Mouse (Mus musculus) midbrain, embryonic 13.5 days (tissue): Measurements from ENCODE around the gene Nlrp1b. TPM values are rescaled to one million over a fixed set of nuclear protein-coding genes. Genes with fewer than 3 reads are reported as not detected.

ENCODE experiments used
- ATAC-seq: fragments of 200-750 bp; cut with Nextera tagmentation; 2 replicates; pipeline ENCODE4 v1.8.0; 2017; ENCODE audit warnings: mild to moderate bottlenecking, moderate TSS enrichment, moderate library complexity
- H3K27ac ChIP-seq: fragments of 300-500 bp; sonication (generic); 2 replicates; pipeline ENCODE4 v1.5.1; 2015; ENCODE audit warnings: inconsistent platforms, mild to moderate bottlenecking, moderate library complexity
- H3K27me3 ChIP-seq: fragments of 300-500 bp; sonication (generic); 2 replicates; pipeline ENCODE4 v1.6.1; 2015; ENCODE audit warnings: mild to moderate bottlenecking, inconsistent platforms
- H3K36me3 ChIP-seq: fragments of 300-500 bp; sonication (generic); 2 replicates; pipeline ENCODE4 v1.6.1; 2015; ENCODE audit warnings: mild to moderate bottlenecking, inconsistent platforms
- H3K4me1 ChIP-seq: fragments of 300-500 bp; sonication (generic); replicated peaks from 2 replicates; pipeline ENCODE4 v1.6.1; 2015; ENCODE audit warnings: inconsistent platforms
- H3K4me2 ChIP-seq: fragments of 300-500 bp; sonication (generic); replicated peaks from 2 replicates; pipeline ENCODE4 v1.6.1; 2015; ENCODE audit warnings: moderate library complexity, mild to moderate bottlenecking, inconsistent platforms
- H3K4me3 ChIP-seq: fragments of 300-500 bp; sonication (generic); replicated peaks from 2 replicates; pipeline ENCODE4 v1.5.1; 2015; ENCODE audit warnings: mild to moderate bottlenecking, inconsistent platforms
- H3K9ac ChIP-seq: fragments of 300-500 bp; sonication (generic); replicated peaks from 2 replicates; pipeline ENCODE4 v1.6.1; 2015; ENCODE audit warnings: mild to moderate bottlenecking, inconsistent platforms
- H3K9me3 ChIP-seq: fragments of 300-500 bp; sonication (generic); 2 replicates; pipeline ENCODE4 v1.6.1; 2016; ENCODE audit warnings: mild to moderate bottlenecking, inconsistent platforms
- WGBS: fragments of 180-500 bp; shearing (Covaris S2); methylation state at CpG from one replicate; pipeline ENCODE4 v1.1.7; 2015; 5-methylcytosine and 5-hydroxymethylcytosine counted together
- polyA plus RNA-seq: library from polyadenylated mRNA; unstranded; fragments of >200 nt; fragmentation: Nextera tagmentation; extraction: Ambion mirVana; gene quantifications from 2 replicates; pipeline ENCODE4 v1.2.1, GENCODE M21; 2015

The Nlrp1b gene
- polyA plus RNA-seq: 0.05 TPM in 1 of 2 replicates, not detected in the other

GRCm38 (mm10) chr11:71230684-71231480 lies at the start of gene Nlrp1b:
Nlrp1b (minus strand) TSS chr11:71230733.
- 77% methylated on average over 2 of the region's 2 CpGs for WGBS
- H3K36me3 ChIP-seq: no peaks in the 10 kb centered on the region
- no peaks in the 10 kb centered on the region for H3K27me3 ChIP-seq
- H3K9me3 ChIP-seq: no peaks in the 10 kb centered on the region
- no peak within 1 kb of the TSS for H3K4me3 ChIP-seq
- no peaks in the 10 kb centered on the region for H3K4me1 ChIP-seq
- no peak within 1 kb of the TSS for H3K9ac ChIP-seq
- no peak within 1 kb of the TSS for H3K27ac ChIP-seq
- H3K4me2 ChIP-seq: no peak within 1 kb of the TSS
- ATAC-seq: no peak

- Histone ChIP-seq H3K27ac (no peak overlapping the region), H3K4me1 (no peaks in the 10 kb centered on the region), H3K4me3 (no peak overlapping the region), H3K36me3 (no peaks in the 10 kb centered on the region), H3K4me2 (no peak overlapping the region), H3K9ac (no peak overlapping the region), H3K27me3 (no peaks in the 10 kb centered on the region), H3K9me3 (no peaks in the 10 kb centered on the region)
- 87% methylated on average over 3 of the region's 3 CpGs for WGBS
- no peak for ATAC-seq
These were observed 30.5 kb upstream of the Nlrp1b start for GRCm38 (mm10) chr11:71261036-71261435.

GRCm38 (mm10) chr11:71251333-71251732 lies 20.8 kb upstream of the Nlrp1b start:
- Histone ChIP-seq H3K36me3 (no peaks in the 10 kb centered on the region), H3K4me2 (no peak overlapping the region), H3K9me3 (no peaks in the 10 kb centered on the region), H3K4me1 (no peaks in the 10 kb centered on the region), H3K27me3 (no peaks in the 10 kb centered on the region), H3K9ac (no peak overlapping the region), H3K4me3 (no peak overlapping the region), H3K27ac (no peak overlapping the region)
- ATAC-seq: no peak
- WGBS: 84% methylated on average over 5 of the region's 5 CpGs

- Histone ChIP-seq H3K27ac (no peak overlapping the region), H3K4me3 (no peak overlapping the region), H3K36me3 (no peaks in the 10 kb centered on the region), H3K9me3 (no peaks in the 10 kb centered on the region; the same call in 1 of the 2 replicates), H3K9ac (no peak overlapping the region), H3K27me3 (no peaks in the 10 kb centered on the region), H3K4me2 (no peak overlapping the region), H3K4me1 (no peaks in the 10 kb centered on the region)
- 79% methylated on average over 2 of the region's 2 CpGs for WGBS
- no peak for ATAC-seq
These were observed 5.9 kb downstream of the Nlrp1b start for GRCm38 (mm10) chr11:71224614-71225013.

GRCm38 (mm10) chr11:71202703-71203102 lies 27.8 kb downstream of the Nlrp1b start:
- no peak for ATAC-seq

GRCm38 (mm10) chr11:71199349-71199748 lies 31.2 kb downstream of the Nlrp1b start:
- no peaks in the 10 kb centered on the region for H3K4me1 ChIP-seq
- H3K9ac ChIP-seq: no peak overlapping the region
- no peaks in the 10 kb centered on the region for H3K9me3 ChIP-seq
- H3K27me3 ChIP-seq: no peaks in the 10 kb centered on the region
- H3K36me3 ChIP-seq: no peaks in the 10 kb centered on the region
- 93% methylated on average over 2 of the region's 2 CpGs for WGBS
- no peak overlapping the region for H3K27ac ChIP-seq
- no peak overlapping the region for H3K4me3 ChIP-seq
- no peak for ATAC-seq
- H3K4me2 ChIP-seq: no peak overlapping the region

More at GRCm38 (mm10) chr11:71202703-71203102, 27.8 kb downstream of the Nlrp1b start:
- Histone ChIP-seq H3K27me3 (no peaks in the 10 kb centered on the region), H3K4me3 (no peak overlapping the region), H3K4me2 (no peak overlapping the region), H3K9me3 (no peaks in the 10 kb centered on the region), H3K36me3 (no peaks in the 10 kb centered on the region), H3K4me1 (no peaks in the 10 kb centered on the region), H3K27ac (no peak overlapping the region), H3K9ac (no peak overlapping the region)
- WGBS: 85% methylated on average over 4 of the region's 4 CpGs

GRCm38 (mm10) chr11:71169633-71170032 lies 60.9 kb downstream of the Nlrp1b start:
- Histone ChIP-seq H3K4me2 (no peak overlapping the region), H3K27me3 (no peaks in the 10 kb centered on the region), H3K4me3 (no peak overlapping the region), H3K27ac (no peak overlapping the region), H3K36me3 (no peaks in the 10 kb centered on the region), H3K9ac (no peak overlapping the region), H3K4me1 (no peaks in the 10 kb centered on the region), H3K9me3 (no peaks in the 10 kb centered on the region)
- ATAC-seq: no peak
- WGBS: 80% methylated on average over 1 of the region's 1 CpGs

GRCm38 (mm10) chr11:71164139-71164538 lies 66.4 kb downstream of the Nlrp1b start:
- H3K36me3 ChIP-seq: no peaks in the 10 kb centered on the region
- H3K4me3 ChIP-seq: no peak overlapping the region
- no peaks in the 10 kb centered on the region for H3K4me1 ChIP-seq
- no peak for ATAC-seq
- H3K9ac ChIP-seq: no peak overlapping the region
- no peaks in the 10 kb centered on the region for H3K27me3 ChIP-seq
- no peak overlapping the region for H3K4me2 ChIP-seq
- H3K9me3 ChIP-seq: no peaks in the 10 kb centered on the region
- no peak overlapping the region for H3K27ac ChIP-seq
- WGBS: 77% methylated on average over 1 of the region's 1 CpGs

- H3K27ac ChIP-seq: no peak overlapping the region
- no peaks in the 10 kb centered on the region for H3K36me3 ChIP-seq
These were observed 70.9 kb downstream of the Nlrp1b start for GRCm38 (mm10) chr11:71159439-71160136.

GRCm38 (mm10) chr11:71155272-71155671 lies 75.3 kb downstream of the Nlrp1b start:
- no peak overlapping the region for H3K4me2 ChIP-seq
- no peaks in the 10 kb centered on the region for H3K4me1 ChIP-seq
- H3K27me3 ChIP-seq: no peaks in the 10 kb centered on the region
- H3K36me3 ChIP-seq: no peaks in the 10 kb centered on the region
- no peak overlapping the region for H3K27ac ChIP-seq
- H3K9me3 ChIP-seq: no peaks in the 10 kb centered on the region
- H3K9ac ChIP-seq: no peak overlapping the region
- H3K4me3 ChIP-seq: no peak overlapping the region
- WGBS: 76% methylated on average over 1 of the region's 1 CpGs
- no peak for ATAC-seq

More at GRCm38 (mm10) chr11:71159439-71160136, 70.9 kb downstream of the Nlrp1b start:
- no peak for ATAC-seq
- no peak overlapping the region for H3K9ac ChIP-seq
- no peaks in the 10 kb centered on the region for H3K9me3 ChIP-seq
- no peak overlapping the region for H3K4me3 ChIP-seq
- H3K27me3 ChIP-seq: no peaks in the 10 kb centered on the region
- no peak overlapping the region for H3K4me2 ChIP-seq
- WGBS: 79% methylated on average over 3 of the region's 3 CpGs
- H3K4me1 ChIP-seq: no peaks in the 10 kb centered on the region

- no peak for ATAC-seq
- Histone ChIP-seq H3K36me3 (no peaks in the 10 kb centered on the region), H3K27ac (no peak within 1 kb of the TSS), H3K4me1 (no peaks in the 10 kb centered on the region), H3K4me2 (no peak within 1 kb of the TSS), H3K27me3 (no peaks in the 10 kb centered on the region), H3K9me3 (no peaks in the 10 kb centered on the region), H3K9ac (no peak within 1 kb of the TSS), H3K4me3 (no peak within 1 kb of the TSS)
- WGBS: 83% methylated on average over 3 of the region's 3 CpGs
These were observed 85.9 kb downstream of the Nlrp1b start, which contains the start of gene Nlrp1a for GRCm38 (mm10) chr11:71144661-71145060. Nlrp1a (minus strand) TSS chr11:71144704.

GRCm38 (mm10) chr11:71142031-71142430 lies 88.5 kb downstream of the Nlrp1b start:
- Histone ChIP-seq H3K27me3 (no peaks in the 10 kb centered on the region), H3K9ac (no peak overlapping the region), H3K4me2 (no peak overlapping the region), H3K4me1 (no peaks in the 10 kb centered on the region), H3K9me3 (no peaks in the 10 kb centered on the region), H3K36me3 (no peaks in the 10 kb centered on the region), H3K4me3 (no peak overlapping the region), H3K27ac (no peak overlapping the region)
- no peak for ATAC-seq
- 87% methylated on average over 1 of the region's 1 CpGs for WGBS
